Mouse (Mus musculus) small intestine, adult 2 months (tissue): ENCODE measurements around the gene 5330417C22Rik. TPM values are rescaled to one million over a fixed set of nuclear protein-coding genes. Genes with fewer than 3 reads are reported as not detected.
A peak's percentile ranks its signal among the peaks of the same experiment; 100 is the strongest.

ENCODE experiments used
- H3K27ac ChIP-seq: fragments of 200-500 bp; 2 replicates; pipeline ENCODE4 v1.5.1; 2012; ENCODE audit warnings: low read depth, low read length, control low read depth, inconsistent platforms; ENCODE audit not compliant: insufficient read depth
- H3K27me3 ChIP-seq: fragments of 200-500 bp; 2 replicates; pipeline ENCODE4 v1.6.1; 2012; ENCODE audit warnings: mild to moderate bottlenecking, moderate library complexity, low read length, inconsistent platforms; ENCODE audit not compliant: control insufficient read depth, insufficient read depth
- H3K36me3 ChIP-seq: fragments of 200-500 bp; 2 replicates; pipeline ENCODE4 v1.6.1; 2012; ENCODE audit warnings: mild to moderate bottlenecking, low read length, control low read depth, inconsistent platforms; ENCODE audit not compliant: control insufficient read depth, insufficient read depth
- H3K4me1 ChIP-seq: fragments of 200-500 bp; 2 replicates; pipeline ENCODE4 v1.6.1; 2012; ENCODE audit warnings: low read length, inconsistent platforms, mixed read lengths; ENCODE audit not compliant: control insufficient read depth, insufficient read depth, insufficient read length
- H3K4me3 ChIP-seq: fragments of 200-500 bp; 2 replicates; pipeline ENCODE4 v1.5.1; 2012; ENCODE audit warnings: low read depth, mild to moderate bottlenecking, control low read depth, inconsistent platforms, low read length, moderate library complexity
- CTCF ChIP-seq: fragments of 200-500 bp; IDR thresholded peaks from 2 replicates; pipeline ENCODE4 v1.5.1; 2012; ENCODE audit warnings: low read depth, mild to moderate bottlenecking, control low read depth, inconsistent platforms, low read length, moderate library complexity, mixed read lengths; ENCODE audit not compliant: insufficient replicate concordance, insufficient read length; ENCODE audit errors: extremely low read depth
- POLR2A ChIP-seq: fragments of 200-500 bp; IDR thresholded peaks from 2 replicates; pipeline ENCODE4 v1.6.1; 2012; ENCODE audit warnings: low read depth, mild to moderate bottlenecking, control low read depth, inconsistent platforms, low read length, moderate library complexity
- WGBS: fragments of 180-500 bp; shearing (Covaris S2); methylation state at CpG from one replicate; pipeline ENCODE4 v1.1.7; 2018; 5-methylcytosine and 5-hydroxymethylcytosine counted together
- polyA plus RNA-seq: library from polyadenylated mRNA; depleted of rRNA; stranded (reverse); fragments of >200 nt; gene quantifications from 2 replicates; pipeline ENCODE4 v1.2.3, GENCODE M21; 2012

5330417C22Rik gene
- polyA plus RNA-seq, 1 experiment = 19.4 TPM

- no peak overlapping the region for H3K27ac ChIP-seq
- WGBS = 71% methylated on average over 15 of the region's 15 CpGs
- H3K27me3 ChIP-seq = no peaks in the 10 kb centered on the region
- H3K4me3 ChIP-seq = no peak overlapping the region
- no peak for TF ChIP-seq CTCF
- no peak for TF ChIP-seq POLR2A
- no peaks in the 10 kb centered on the region for H3K36me3 ChIP-seq
- H3K4me1 ChIP-seq = no peaks in the 10 kb centered on the region
Observed at GRCm38 (mm10) chr3:108567990-108568877, 31.9 kb upstream of the 5330417C22Rik start.

DNA sequence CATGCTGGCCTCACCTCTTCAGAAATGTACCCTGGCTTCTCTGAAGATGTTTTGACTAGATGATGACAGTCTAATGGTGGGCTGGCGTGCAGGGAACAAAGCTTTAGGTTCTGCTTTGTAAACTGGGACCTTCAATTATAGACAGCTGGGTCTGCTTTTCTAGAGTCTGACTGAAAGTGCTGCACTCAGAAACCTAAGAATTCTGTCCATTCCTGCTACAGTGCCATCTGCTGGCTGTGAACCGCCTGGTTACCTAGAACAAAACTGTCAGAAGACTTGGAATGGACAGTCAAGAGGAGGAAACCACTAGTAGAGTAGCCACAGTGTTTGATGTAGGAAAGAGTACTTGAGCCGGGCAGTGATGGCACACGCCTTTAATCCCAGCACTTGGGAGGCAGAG, 27.0 kb upstream of the 5330417C22Rik start:
- Histone ChIP-seq H3K27me3 (no peaks in the 10 kb centered on the region), H3K36me3 (peaks cover 14% of the 10 kb centered on the region), H3K27ac (peak overlapping the region; percentile 88), H3K4me1 (0 out of 2 replicates have a peak, but pooled peaks cover 2% of the 10 kb centered on the region), H3K4me3 (no peak overlapping the region)
- TF ChIP-seq CTCF (peak; percentile 16; the same call in 1 of the 2 replicates), POLR2A (no peak)
- WGBS = 2% methylated on average over 4 of the region's 4 CpGs

- WGBS = under 1% methylated on average over 15 of the region's 15 CpGs
- H3K27ac ChIP-seq = peak overlapping the region; percentile 88
- peak overlapping the region; percentile 30; the same call in 1 of the 2 replicates for H3K4me3 ChIP-seq
- TF ChIP-seq POLR2A = no peak
- TF ChIP-seq CTCF = no peak
- no peaks in the 10 kb centered on the region for H3K27me3 ChIP-seq
- 0 out of 2 replicates have a peak, but pooled peaks cover 2% of the 10 kb centered on the region for H3K4me1 ChIP-seq
- peaks cover 18% of the 10 kb centered on the region for H3K36me3 ChIP-seq
Observed at GRCm38 (mm10) chr3:108562777-108563271, 26.5 kb upstream of the 5330417C22Rik start.

DNA sequence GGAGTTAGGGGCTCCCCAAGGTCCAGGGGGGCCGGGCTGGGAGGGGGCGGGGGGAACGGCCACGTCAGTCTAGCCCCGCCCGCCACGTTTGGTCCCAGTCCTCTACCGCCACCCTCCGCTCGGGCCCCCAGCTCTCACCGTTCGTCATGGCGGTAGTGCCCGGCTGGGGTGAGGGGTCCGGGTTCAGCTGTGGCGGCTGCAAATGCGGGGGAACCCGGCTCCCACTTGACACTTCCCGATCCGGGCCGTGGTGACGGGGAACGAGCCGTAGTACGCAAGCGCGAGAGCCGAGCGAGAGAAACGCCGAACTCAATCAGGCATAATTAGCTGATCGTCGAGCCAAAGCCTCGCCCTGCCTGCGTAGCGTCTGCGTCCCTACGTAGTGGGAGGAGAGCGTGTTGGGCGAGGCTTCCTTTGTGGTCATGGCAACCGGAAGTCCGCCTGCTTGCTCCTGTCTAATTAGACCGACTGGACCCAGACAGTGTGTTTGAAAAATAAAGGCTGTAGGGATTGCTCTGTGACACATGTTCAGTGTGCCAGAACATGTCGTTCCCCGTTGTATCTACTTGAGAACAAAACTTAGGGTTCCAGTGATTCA, 25.9 kb upstream of the 5330417C22Rik start, which contains the start of gene Tmem167b:
Gene Tmem167b, minus strand, starts transcription at position 334 of the 598 bp plus-strand sequence.
- Histone ChIP-seq H3K36me3 (peaks cover 22% of the 10 kb centered on the region), H3K27me3 (no peaks in the 10 kb centered on the region), H3K4me3 (peak within 1 kb of the TSS; percentile 81), H3K27ac (peak within 1 kb of the TSS; percentile 88), H3K4me1 (0 out of 2 replicates have a peak, but pooled peaks cover 2% of the 10 kb centered on the region)
- under 1% methylated on average over 45 of the region's 45 CpGs for WGBS
- no peak for TF ChIP-seq CTCF
- TF ChIP-seq POLR2A = peak; percentile 73

DNA sequence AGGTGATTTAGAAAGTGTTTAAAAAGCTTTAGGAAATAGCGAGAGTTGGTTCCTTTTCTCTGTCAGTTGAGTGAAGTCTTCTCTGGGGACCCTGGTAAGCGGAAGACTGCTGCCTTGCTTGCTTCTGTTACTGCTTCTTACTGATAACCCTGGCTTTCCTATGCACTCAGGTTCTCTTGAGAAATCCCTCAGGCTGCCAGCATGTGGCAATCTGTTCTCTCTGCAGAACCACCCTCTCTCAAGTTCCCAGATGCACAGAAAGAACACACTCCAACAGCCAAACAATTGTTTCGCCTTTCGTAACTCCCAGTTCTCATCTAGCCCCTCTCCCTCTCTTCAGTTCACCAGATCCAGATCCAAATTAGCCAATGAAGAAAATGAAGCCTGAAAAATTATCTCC, 21.6 kb upstream of the 5330417C22Rik start:
- Histone ChIP-seq H3K4me1 (0 out of 2 replicates have a peak, but pooled peaks cover 2% of the 10 kb centered on the region), H3K27ac (no peak overlapping the region), H3K36me3 (peaks cover 26% of the 10 kb centered on the region), H3K4me3 (no peak overlapping the region), H3K27me3 (no peaks in the 10 kb centered on the region)
- TF ChIP-seq CTCF = no peak
- TF ChIP-seq POLR2A = no peak
- 94% methylated on average over 4 of the region's 4 CpGs for WGBS

DNA sequence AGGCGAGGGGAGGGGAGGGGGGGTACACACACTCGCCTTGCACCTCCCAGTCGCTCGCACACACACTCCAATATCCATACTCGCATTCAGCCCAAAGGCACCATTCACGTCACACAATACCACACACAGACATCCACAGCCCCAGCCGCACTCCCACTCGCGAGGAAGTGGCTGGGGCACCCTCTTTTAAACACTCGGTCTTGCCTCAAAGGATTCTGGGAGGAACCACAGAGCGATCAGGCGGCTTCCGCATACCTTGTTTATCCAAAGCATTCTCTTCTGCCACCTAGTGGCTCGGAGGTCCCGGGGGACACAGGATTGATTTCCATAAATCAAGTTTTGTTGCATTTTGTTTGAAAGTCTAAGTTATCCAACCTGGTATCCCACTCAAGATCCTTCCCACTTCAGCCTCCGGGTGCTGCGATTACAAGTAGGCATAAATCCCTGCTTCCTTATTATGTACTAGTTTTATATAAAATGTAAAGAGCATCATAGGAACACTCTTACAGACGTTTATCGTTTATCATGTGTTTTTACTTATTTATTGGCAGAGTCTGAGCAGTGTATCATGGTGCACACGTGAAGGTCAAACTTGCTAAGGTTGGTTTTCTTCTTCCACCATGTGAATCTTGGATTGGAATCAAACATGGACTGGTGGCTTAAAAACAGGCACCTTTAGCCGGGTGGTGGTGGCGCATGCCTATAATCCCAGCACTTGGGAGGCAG, 18.4 kb upstream of the 5330417C22Rik start:
- Histone ChIP-seq H3K36me3 (peaks cover 25% of the 10 kb centered on the region), H3K27me3 (no peaks in the 10 kb centered on the region), H3K4me3 (peak overlapping the region; percentile 94), H3K27ac (peak overlapping the region; percentile 41), H3K4me1 (no peaks in the 10 kb centered on the region)
- 17% methylated on average over 22 of the region's 22 CpGs for WGBS
- TF ChIP-seq CTCF (peak; percentile 90; the same call in 1 of the 2 replicates), POLR2A (peak; percentile 100)

GRCm38 (mm10) chr3:108554111-108554561, 17.8 kb upstream of the 5330417C22Rik start:
- no peaks in the 10 kb centered on the region for H3K27me3 ChIP-seq
- H3K36me3 ChIP-seq = peaks cover 21% of the 10 kb centered on the region
- no peaks in the 10 kb centered on the region for H3K4me1 ChIP-seq
- TF ChIP-seq CTCF (no peak), POLR2A (no peak)
- under 1% methylated on average over 42 of the region's 42 CpGs for WGBS
- peak overlapping the region; percentile 94 for H3K4me3 ChIP-seq
- H3K27ac ChIP-seq = peak overlapping the region; percentile 41
